Mouse (Mus musculus) lung, postnatal 25 days (tissue): ENCODE measurements around the gene Dcaf8.

Source experiments
- DNase-seq: peaks from one replicate; pipeline ENCODE4 v3.0.0; 2022; ENCODE audit warnings: low spot score

Dcaf8 gene

GRCm38 (mm10) chr1:172147835-172148278 is at the start of gene Dcaf8:
Dcaf8 (plus strand) TSS chr1:172148084.
- DNase-seq: peak; percentile 98

DNA sequence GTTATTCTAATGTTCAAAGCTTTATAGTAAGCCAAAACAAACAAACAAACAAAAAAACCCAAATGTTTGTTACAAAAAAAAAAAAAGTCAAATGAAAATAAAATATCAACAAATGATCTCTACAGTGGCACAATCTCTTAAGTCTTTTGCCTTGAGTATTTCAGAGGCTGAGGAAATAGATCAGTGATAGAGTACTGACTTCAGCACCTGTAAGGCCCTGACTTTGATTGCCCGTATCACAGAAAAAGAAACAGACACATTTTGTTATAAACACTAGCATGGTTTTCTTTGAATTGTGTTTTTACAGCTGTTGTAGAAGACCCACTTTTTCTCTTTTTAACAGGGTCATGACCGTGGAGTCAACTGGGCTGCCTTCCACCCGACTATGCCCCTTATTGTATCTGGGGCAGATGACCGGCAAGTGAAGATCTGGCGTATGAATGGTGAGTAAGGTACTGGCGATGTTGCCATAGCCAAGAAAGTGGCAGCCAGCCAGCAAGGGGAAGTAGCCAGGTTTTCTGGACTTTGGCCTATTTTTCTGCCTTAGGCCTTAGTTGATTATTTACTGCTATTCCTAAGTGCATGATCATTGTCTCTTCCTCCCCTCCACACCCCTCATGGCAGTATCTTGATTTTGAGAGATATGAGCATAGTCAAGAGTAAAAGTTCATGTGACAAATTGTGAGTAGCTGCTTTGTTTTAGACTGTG is 48.4 kb upstream of the Dcaf8 start:
- DNase-seq: no peak

DNA sequence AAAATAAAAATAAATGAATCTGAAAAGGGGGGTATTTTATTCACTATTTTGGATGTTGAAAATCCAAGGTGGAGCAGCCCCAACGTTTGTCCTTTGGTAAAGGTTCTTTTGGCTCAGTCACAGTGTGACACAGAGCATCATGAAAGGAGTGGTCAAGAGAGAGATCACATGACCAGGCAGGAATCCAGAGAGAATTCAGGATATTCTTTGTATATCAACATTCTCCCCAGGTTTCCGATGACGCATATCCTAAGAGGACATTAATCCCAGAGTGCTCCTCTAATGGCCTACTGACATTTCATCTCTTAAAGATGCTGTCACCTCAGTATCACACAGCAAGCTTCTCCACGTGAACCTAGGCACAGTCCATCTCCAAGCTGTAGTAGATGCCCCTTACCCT is 44.3 kb upstream of the Dcaf8 start:
- peak; percentile 27 for DNase-seq

DNA sequence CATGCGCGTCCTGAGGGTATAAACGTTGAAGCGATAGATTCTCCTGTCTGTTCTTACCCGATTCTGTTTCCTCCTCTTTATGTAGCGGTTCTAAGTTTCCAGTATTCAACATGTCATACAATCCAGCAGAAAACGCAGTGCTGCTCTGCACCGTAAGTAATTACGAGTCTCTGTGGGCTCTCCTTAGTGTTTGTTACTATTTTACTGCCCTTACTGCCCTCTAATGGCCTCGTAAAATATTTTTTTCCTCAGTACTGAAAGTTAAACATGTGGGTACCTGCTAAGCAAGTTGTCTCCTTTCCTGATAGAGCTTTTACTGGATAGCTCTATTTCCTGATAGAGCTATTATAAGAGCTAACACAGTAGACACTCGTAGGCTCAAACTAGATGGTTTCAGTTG is 42.8 kb upstream of the Dcaf8 start:
- DNase-seq: no peak

DNA sequence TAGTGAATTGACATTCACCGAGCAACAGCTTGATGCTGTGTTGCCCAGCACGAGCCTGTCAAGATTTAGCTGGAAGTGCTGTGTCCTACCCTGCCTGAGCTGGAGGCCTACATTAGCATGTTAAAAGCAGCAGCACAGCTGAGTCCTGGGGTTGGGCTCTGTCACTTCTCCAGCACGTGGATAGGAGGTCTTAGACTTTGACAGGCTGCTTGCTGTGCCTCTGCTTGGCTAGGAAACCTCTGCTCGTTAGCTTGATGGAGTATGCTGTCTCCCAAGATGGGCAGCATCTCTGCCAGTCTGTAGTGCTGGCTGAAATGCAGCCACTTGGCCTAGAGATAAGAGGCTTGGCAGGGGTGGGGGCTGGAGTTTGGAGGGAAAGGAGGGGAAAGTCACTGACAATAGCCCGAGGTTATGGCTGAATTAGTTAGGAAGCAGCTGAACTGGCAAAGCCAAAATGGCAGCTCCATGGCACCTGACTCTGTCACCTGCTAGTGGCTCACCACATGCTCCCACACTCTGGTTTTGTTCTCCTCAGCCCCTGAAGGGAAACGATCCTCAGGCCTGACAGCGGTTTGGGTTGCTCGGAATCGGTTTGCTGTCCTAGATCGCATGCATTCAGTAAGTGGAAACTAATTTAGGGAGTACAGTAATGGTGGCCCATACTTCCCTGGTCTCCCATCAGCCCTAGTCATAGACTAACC is 40.0 kb upstream of the Dcaf8 start:
- DNase-seq: no peak

DNA sequence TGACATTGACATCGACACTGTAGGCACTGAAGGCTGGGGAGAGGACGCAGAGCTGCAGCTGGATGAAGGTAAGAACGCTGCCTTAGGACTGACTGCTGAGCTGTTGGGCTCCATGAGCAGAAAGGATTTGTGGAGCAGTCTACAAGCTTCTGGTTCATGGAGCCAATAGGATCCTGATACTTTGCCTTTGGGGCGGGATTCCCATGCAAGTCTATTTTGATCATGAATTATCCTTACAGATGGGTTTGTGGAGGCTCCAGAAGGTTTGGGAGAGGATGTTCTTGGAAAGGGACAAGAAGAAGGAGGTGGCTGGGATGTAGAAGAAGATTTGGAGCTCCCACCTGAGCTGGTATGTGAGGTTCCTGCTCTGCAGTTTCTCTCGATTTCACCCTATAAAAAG is 30.9 kb upstream of the Dcaf8 start:
- no peak for DNase-seq

DNA sequence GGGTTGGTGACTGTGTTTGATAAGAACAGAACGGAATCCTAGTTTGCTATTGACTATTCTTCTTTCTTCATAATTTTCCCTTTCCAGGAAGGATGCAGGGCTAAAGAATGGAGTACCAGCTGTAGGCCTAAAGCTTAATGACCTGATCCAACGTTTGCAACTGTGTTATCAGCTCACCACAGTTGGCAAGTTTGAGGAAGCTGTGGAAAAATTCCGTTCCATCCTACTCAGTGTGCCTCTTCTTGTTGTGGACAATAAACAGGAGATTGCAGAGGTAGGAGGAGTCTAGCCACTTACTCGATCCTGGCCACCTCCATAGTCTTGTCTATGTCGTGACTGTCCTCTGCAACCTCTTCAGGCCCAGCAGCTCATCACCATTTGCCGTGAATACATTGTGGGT is 28.8 kb upstream of the Dcaf8 start:
- DNase-seq: no peak

DNA sequence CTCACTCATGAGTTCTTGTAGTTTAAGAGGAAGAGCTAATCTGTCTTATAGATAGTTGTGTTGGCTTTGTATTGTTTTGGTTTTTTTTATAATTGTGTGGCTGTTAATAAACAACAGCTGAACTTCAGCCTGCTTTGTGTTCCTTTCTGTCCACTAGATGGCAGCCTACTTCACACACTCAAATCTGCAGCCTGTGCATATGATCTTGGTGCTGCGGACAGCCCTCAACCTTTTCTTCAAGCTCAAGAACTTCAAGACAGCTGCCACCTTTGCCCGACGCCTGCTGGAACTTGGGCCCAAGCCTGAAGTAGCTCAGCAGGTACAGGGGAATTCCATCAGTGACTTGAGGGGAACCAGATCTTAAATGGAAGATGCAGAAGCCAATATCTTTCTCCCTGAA is 28.2 kb upstream of the Dcaf8 start:
- DNase-seq: peak; percentile 62

DNA sequence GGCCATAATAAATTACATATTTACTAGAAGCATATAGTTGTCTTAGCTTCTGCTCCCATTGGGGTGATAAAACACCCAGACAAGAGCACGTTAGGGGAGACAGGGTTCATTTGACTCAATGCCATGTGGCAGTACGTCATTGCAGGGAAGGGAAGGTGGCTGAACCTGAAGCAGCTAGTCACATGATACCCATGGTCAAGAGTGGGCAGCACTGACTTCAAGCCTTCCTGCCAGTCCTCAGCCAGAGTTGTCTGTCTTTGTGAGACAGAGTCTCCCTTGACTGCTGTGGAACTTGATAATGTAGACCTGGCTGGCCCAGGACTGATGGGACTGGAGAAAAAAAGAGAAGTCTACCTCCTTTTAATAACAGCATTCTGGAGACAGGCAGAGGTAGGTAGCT is 25.2 kb upstream of the Dcaf8 start:
- DNase-seq: no peak

- no peak for DNase-seq
Observed at GRCm38 (mm10) chr1:172124572-172124971, 23.3 kb upstream of the Dcaf8 start.

- peak; percentile 77 for DNase-seq
Observed at GRCm38 (mm10) chr1:172126376-172127347, 21.2 kb upstream of the Dcaf8 start, which contains the start of gene Pex19. Pex19 (plus strand) TSS chr1:172126755.

- no peak for DNase-seq
Observed at GRCm38 (mm10) chr1:172127487-172127886, 20.4 kb upstream of the Dcaf8 start.

DNA sequence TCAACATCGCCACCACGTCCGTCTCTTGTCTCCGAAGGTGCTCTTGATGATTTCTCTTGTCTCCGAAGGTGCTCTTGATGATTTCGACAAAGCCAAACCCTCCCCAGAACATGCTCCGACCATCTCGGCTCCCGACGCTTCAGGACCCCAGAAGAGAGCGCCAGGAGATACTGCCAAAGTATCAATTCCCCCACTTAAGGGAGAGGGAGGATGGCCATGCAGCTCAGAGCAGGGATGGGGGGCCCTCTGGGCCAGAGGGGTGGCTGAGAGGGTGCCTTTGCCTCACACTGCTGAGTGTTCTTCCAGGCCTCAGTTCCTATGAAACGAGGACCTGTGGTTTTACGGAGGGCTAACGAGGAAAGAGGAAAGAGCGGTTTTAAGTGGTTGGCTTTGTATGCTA is 19.3 kb upstream of the Dcaf8 start:
- no peak for DNase-seq

DNA sequence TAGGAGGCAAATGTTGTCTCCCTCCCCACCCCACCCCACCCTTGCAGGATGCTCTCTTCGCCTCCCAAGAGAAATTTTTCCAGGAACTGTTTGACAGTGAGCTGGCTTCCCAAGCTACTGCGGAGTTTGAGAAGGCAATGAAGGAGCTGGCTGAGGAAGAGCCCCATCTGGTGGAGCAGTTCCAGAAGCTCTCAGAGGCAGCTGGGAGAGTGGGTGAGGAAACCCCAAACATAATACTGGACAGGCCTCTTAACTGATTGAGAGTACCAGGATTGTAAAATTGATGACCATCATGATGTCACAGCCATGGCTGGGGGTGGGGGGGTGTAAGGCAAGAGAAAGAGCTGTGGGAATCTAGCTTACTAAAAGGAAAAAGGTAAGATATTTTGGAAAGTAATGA is 18.8 kb upstream of the Dcaf8 start:
- DNase-seq: no peak

- DNase-seq: no peak
Observed at GRCm38 (mm10) chr1:172129780-172130179, 18.1 kb upstream of the Dcaf8 start.

- DNase-seq: no peak
Observed at GRCm38 (mm10) chr1:172132319-172132718, 15.6 kb upstream of the Dcaf8 start.

DNA sequence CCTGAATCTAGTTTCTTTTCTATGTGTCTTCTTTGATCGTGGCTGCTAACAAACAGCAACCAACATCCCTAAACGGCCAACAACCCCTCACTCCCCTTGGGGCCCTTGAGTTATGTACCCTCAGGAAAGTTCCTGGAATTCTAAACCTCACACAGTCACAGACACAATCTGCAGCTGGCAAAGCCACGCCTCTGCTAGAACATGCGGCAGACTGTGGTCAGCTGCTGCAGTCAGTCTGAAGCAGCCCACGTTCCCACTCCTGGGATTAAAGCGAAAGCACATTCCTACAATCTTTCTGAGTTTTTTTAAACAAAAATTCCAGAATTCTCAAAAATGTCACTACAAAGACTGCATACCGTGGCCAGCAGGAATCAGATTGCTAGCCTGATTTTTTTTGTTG is 14.3 kb upstream of the Dcaf8 start:
- DNase-seq: no peak

- DNase-seq: no peak
Observed at GRCm38 (mm10) chr1:172134072-172134471, 13.8 kb upstream of the Dcaf8 start.

DNA sequence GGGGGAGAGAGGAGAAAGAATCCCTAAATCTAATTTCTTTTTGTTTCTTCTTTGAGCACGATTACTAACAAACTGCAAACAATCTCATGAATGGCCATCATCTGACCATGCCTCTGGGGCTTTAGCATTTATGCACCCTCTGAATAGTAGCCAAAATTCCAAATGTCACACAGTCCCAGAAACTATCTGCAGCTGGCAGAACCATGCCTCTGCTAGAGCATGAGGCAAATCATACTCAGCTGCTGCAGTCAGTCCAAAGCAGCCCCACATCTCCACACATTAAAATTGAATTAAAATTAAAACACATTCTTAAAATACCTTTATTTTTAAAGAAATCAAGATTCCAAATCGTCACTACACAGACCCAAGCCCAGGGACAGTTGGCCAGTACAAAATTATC is 7.7 kb upstream of the Dcaf8 start:
- DNase-seq: no peak

- no peak for DNase-seq
Observed at GRCm38 (mm10) chr1:172140825-172141224, 7.1 kb upstream of the Dcaf8 start.

- DNase-seq: no peak
Observed at GRCm38 (mm10) chr1:172141529-172141928, 6.4 kb upstream of the Dcaf8 start.

DNA sequence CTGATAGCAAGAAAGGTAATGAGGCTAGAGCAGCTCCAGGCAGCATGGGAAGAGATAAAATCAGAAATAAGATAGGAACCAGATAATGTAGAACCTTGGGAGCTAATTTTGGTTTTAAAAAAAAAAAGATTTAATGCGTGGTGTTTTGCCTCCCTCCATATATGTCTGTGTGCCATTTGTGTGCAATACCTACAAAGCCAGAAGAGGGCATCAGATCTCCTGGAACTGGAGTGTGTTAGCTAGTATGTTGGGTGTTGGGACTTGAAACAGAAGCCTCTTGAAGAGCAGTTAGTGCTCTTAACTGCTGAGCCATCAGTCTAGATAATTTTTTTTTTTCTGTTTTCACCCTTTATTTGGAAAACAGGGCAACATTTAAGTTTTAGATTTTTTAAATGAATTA is 4.3 kb upstream of the Dcaf8 start:
- peak; percentile 84 for DNase-seq
